Mouse (Mus musculus) heart, postnatal 14 days (tissue): Measurements from ENCODE around the gene Cit. TPM values are rescaled to one million over a fixed set of nuclear protein-coding genes. Genes with fewer than 3 reads are reported as not detected.

Source experiments
- DNase-seq, 2 experiments: peaks; one replicate each; pipeline ENCODE4 v3.0.0; 2021 to 2022
- intact Hi-C: fragments of 180-260 bp; cut with DNase I; formaldehyde crosslinking; loops from one replicate; pipeline ENCODE4 v1.15.1; 2025
- total RNA-seq, 2 experiments: library from RNA; stranded (reverse); gene quantifications; 2 replicates each; pipeline ENCODE4 v1.2.3; 2021

Cit gene
- total RNA-seq, 2 experiments from 2014 or later, result 4.0 to 5.4 TPM

- intact Hi-C loops, result loop anchor here (10.0 kb wide), 1 partner anchor 195 kb away; no protein-coding TSS in a partner anchor
These were observed 4.3 kb downstream of the Cit start for GRCm38 (mm10) chr5:115849263-115849829.

DNA sequence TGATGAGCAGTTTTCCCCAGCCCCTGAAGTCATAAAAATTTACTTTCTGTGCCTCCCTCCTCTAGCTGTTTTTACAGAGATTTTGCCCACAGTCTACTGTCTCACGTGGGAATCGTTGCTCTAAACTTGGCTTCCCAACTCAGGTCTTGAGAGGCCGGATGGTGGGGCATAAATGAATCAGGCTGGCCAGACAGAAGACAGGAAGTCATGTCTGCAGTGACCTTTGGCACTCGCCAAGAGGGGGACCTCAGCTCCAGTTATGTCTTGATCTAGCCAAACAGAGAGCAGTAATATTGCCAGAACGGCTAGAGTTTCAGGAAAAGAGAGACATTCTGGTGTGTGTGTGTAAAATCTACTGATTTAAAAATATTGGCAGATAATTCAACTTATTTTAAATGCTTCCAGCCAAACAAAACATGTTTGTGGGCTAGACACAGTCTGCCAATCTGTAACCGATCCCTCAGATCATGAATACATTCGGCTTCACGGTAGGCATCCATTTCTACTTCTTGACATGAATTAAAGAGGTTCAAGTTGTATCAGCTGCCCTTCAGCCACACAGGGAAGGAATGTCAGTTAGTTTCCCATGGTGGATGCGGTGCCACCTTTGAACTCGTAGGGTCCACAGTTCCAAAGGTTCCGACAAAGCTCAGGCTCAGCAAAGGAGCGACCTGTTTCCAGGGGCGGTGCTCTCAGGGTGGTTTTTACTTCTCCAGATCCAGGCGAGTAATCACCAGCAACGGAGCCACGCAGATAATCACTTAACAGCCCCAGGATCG, 5.4 kb downstream of the Cit start:
- intact Hi-C loops, result no loop called here
- no peak for DNase-seq

More at GRCm38 (mm10) chr5:115849263-115849829, 4.3 kb downstream of the Cit start:
- no peak for DNase-seq

DNA sequence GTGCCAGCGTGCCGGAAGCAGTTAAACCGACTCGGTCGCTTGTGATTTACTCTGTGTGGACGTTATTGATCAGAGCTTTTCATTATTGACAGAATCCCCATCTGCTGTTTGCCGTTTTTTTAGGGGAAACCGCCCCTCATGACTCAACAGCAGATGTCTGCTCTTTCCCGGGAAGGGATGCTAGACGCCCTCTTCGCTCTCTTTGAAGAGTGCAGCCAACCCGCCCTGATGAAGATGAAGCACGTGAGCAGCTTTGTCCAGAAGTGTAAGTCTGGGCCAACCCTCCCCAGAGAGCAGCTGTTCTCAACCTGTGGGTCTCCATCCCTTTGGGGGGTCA, 5.9 kb downstream of the Cit start:
- intact Hi-C loops, result no loop called here
- DNase-seq, result no peak

GRCm38 (mm10) chr5:115852431-115852830, 7.4 kb downstream of the Cit start:
- intact Hi-C loops, result no loop called here

DNA sequence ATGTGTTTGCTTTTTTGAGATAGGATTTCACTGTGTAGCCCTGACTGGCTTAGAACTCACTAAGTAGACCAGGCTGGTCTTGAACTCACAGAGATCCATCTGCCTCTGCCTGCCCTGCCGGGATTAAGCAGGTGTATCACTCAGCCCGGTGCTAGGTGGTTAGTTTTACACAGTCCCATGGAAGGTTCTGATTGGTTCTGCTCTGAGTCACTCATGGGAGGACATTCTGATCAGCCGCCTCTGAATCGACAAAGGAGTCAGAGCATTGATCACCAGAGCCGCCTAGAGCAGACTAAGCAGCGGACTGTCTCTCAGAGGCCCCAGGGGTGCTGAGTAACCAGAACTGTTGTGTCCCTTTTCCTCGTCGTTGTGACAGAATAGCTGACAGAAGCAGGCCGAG, 8.6 kb downstream of the Cit start:
- intact Hi-C loops, result no loop called here
- no peak for DNase-seq

More at GRCm38 (mm10) chr5:115852431-115852830, 7.4 kb downstream of the Cit start:
- DNase-seq, result no peak

- intact Hi-C loops, result no loop called here
- DNase-seq, result peak; percentile 50 to 69
These were observed 9.3 kb downstream of the Cit start for GRCm38 (mm10) chr5:115854370-115854769.

DNA sequence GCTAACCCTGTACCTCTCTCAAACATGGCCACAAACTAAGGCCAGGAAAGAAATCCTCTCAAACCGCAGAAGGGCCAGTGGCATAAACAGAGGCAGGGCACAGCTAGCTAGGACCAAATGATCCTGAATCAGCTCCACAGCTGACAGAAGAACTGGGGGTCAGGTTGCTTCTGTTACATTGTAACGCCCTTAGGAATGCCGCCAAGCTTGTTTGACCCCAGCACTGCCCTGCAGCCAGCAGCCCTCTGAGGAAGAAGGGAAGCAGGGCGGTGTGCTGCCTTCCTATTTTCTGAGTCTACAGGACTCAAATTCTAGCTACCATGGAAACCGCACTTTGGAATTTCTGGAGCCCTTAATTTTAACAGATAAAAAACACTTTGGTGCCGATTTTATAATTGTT, 13.6 kb downstream of the Cit start:
- DNase-seq, result no peak
- intact Hi-C loops, result no loop called here

DNA sequence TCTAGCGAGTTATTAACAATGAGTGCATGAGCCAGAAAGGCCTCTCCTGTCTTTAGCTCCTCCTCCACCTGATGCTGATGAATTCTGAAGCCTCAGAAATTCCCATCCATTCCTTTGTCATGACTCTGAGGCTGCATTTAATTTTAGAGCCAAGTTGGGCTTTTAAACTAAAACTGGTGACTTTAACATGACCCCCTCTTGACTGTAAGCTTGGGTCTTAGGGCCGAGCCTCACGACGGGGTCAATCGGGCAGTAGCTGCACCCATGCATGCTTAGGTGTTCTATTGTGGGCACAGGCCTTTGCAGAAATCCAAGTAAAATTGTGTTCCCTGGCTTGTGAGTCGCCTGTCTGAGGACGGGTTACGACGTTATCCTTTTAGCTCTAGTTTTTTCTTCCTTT, 14.4 kb downstream of the Cit start:
- no peak for DNase-seq
- intact Hi-C loops, result no loop called here

DNA sequence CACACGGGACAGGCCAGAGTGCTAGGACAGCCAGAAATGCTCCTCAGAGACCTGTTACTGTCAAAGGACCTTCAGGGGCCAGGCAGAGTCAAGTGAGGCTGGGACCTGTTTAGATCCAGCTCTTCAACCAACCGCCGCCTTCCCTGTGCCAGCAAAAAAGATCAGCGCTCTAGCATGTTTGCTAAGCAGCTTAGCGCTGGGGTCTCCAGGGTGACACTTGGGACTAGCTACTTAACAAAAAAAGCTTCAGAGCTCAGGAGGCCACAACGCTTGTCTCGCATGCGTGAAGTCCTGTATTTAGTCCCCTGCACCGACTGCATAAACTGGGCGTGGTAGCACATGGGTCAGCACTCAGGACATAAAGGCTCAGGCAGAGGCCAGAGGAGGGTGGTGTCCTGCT, 16.9 kb downstream of the Cit start:
- intact Hi-C loops, result no loop called here
- DNase-seq, result no peak

GRCm38 (mm10) chr5:115862439-115862838, 17.4 kb downstream of the Cit start:
- DNase-seq, result no peak
- intact Hi-C loops, result no loop called here

DNA sequence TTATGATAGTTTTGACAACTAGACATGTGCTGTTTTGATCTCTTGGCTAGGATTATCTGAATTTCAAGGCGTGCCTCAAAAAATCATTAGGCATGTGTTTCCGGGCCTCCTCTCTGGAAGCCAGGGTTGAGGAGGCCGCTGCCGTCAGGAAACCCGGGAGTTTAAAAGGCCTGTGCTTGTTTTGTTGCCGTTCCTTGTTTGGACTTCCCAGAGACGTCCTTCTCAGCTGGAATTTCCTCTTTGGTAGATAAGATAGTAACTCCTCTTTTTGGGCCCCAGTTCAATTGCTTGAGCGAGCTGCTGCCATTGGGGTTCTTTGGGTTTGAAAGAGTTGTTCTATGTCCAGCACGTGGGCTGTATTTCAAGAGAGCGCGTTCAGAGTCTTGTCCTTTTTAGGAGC, 21.2 kb downstream of the Cit start:
- peak in 1 of 2 experiments; percentile 24 for DNase-seq
- intact Hi-C loops, result no loop called here

DNA sequence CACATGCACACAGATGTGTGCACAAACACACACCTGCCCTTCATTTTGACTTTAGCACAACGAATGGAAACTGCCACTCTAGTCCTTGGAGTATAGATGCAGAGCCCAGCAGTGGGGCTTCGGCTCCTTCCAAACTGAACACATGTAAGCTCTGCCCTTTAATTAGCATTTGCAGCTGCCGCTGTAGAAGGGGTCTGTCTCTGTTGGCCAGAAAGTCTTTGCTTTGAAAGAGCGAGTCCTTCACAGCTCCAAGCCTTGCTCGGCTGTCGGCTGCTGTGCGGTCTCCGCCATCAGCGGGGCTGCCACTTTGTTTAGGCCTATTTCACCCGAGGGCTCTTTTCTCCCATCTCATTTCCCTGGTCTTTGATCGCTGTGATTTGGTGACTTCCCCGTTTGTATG, 23.5 kb downstream of the Cit start:
- DNase-seq, result no peak
- intact Hi-C loops, result no loop called here

GRCm38 (mm10) chr5:115869198-115869597, 24.1 kb downstream of the Cit start:
- DNase-seq, result no peak
- intact Hi-C loops, result no loop called here

DNA sequence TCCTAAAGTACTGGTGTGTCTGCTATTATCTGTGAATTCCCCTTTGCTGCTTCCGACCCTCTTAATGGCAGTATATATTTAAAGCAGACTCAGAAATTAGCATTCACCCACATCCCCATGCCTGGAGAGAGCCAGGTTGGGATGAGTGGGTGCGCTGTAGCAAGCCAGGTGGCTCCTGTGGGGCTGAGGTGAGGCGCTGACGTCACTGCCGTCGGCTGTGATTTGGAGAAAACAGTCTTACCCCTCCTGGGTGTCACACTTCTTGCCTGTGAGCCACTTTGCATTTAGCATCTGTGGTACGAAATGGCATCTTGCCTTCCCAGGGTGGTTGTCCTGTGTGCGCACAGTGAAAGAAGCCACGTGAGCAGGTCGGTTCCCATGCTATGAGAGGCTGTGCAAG, 26.1 kb downstream of the Cit start:
- no peak for DNase-seq
- intact Hi-C loops, result no loop called here

DNA sequence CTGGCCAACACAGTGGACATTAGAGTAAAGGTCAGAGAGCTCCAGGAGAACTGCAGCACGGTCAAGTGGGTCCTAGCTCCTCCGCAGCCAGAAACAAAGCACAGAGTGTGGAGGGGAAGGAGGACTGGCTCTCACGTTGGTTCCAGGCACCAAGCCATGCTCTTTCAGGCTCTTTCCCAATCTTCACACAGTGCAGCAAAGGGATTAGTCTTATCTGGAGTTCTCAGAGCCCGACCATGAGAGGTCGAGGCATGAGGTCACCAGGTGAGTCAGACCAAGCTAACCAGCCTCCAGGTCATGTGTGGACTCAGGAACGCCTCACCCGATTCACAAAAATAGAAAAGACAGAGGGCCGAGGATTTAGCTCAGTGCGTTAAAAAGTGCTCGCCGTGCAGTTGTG, 27.0 kb downstream of the Cit start:
- intact Hi-C loops, result no loop called here
- no peak for DNase-seq

GRCm38 (mm10) chr5:115872956-115873355, 27.9 kb downstream of the Cit start:
- DNase-seq, result no peak
- intact Hi-C loops, result no loop called here

GRCm38 (mm10) chr5:115877425-115877824, 32.3 kb downstream of the Cit start:
- intact Hi-C loops, result no loop called here

GRCm38 (mm10) chr5:115882165-115882564, 37.1 kb downstream of the Cit start:
- intact Hi-C loops, result no loop called here
- DNase-seq, result no peak

More at GRCm38 (mm10) chr5:115877425-115877824, 32.3 kb downstream of the Cit start:
- no peak for DNase-seq

GRCm38 (mm10) chr5:115884429-115884828, 39.4 kb downstream of the Cit start:
- intact Hi-C loops, result no loop called here
- DNase-seq, result no peak

- intact Hi-C loops, result no loop called here
- no peak for DNase-seq
These were observed 48.7 kb downstream of the Cit start for GRCm38 (mm10) chr5:115893772-115894171.

DNA sequence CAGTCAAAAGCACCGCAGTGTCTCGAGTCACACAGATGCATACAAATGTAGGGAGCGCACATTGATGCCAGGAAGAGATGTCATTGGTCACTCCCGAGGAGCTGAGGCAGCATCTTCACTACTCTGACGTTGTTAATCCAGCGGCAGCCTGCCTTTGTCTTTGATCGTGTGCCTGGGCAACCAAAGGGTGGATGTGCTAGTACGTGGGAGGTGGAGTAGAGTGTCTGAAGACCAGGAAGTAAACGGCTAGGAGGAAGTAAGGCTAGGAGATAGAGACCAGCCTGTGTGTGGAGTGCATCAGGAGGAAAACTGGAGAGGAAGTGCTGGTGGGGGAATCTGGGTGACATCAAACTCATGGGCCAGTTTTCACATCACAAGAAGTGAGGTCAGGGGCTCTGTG, 52.0 kb downstream of the Cit start:
- no peak for DNase-seq
- intact Hi-C loops, result no loop called here
